Mouse (Mus musculus): ENCODE measurements around the gene Olfr1061. TPM values are rescaled to one million over a fixed set of nuclear protein-coding genes. Genes with fewer than 3 reads are reported as not detected.
"Not testable (repeated sequence)": the region's sequence is repeated elsewhere in the genome, so short reads cannot be mapped to it uniquely, and the experiment has no call there.

The Olfr1061 gene
- polyA plus RNA-seq (2015; fragmentation: Nextera tagmentation; extraction: Ambion mirVana), result not detected in 2 replicates

- no peak for ATAC-seq (replicated peaks; ENCODE audit: insufficient number of reproducible peaks, insufficient read depth, low FRiP score, low read depth)
- 71% methylated on average over 1 of the region's 1 CpGs for WGBS
- no peak within 1 kb of the TSS for H3K27ac ChIP-seq
- H3K36me3 ChIP-seq, result no peaks in the 10 kb centered on the region
- H3K9ac ChIP-seq, result no peak within 1 kb of the TSS
- no peak within 1 kb of the TSS for H3K4me3 ChIP-seq
- no peaks in the 10 kb centered on the region for H3K9me3 ChIP-seq (replicated peaks)
- no peaks in the 10 kb centered on the region for H3K27me3 ChIP-seq
- H3K4me1 ChIP-seq (replicated peaks), result no peaks in the 10 kb centered on the region
- H3K4me2 ChIP-seq, result no peak within 1 kb of the TSS
Measured at GRCm38 (mm10) chr2:86413950-86414349, at the start of gene Olfr1061. TSS of gene Olfr1061 (minus strand) at chr2:86414050.

- no peak for ATAC-seq (replicated peaks; ENCODE audit: insufficient number of reproducible peaks, insufficient read depth, low FRiP score, low read depth)
- H3K9ac ChIP-seq, result no peak overlapping the region
- no peak overlapping the region for H3K4me3 ChIP-seq
- no peak overlapping the region for H3K27ac ChIP-seq
- H3K36me3 ChIP-seq, result no peaks in the 10 kb centered on the region
- no peak overlapping the region for H3K4me2 ChIP-seq
- no peaks in the 10 kb centered on the region for H3K9me3 ChIP-seq (replicated peaks)
- WGBS, result 43% methylated on average over 1 of the region's 1 CpGs
- H3K27me3 ChIP-seq, result no peaks in the 10 kb centered on the region
- H3K4me1 ChIP-seq (replicated peaks), result no peaks in the 10 kb centered on the region
Measured at GRCm38 (mm10) chr2:86460434-86460833, 46.6 kb upstream of the Olfr1061 start.

GRCm38 (mm10) chr2:86456169-86456568 lies 42.3 kb upstream of the Olfr1061 start, which contains the start of gene Olfr1066:
TSS of gene Olfr1066 (minus strand) at chr2:86456269.
- Histone ChIP-seq H3K36me3 (no peaks in the 10 kb centered on the region), H3K4me2 (no peak within 1 kb of the TSS), H3K4me3 (no peak within 1 kb of the TSS), H3K9me3 (replicated peaks) (no peaks in the 10 kb centered on the region), H3K27me3 (no peaks in the 10 kb centered on the region), H3K9ac (no peak within 1 kb of the TSS), H3K4me1 (replicated peaks) (no peaks in the 10 kb centered on the region), H3K27ac (no peak within 1 kb of the TSS)
- ATAC-seq (replicated peaks; ENCODE audit: insufficient number of reproducible peaks, insufficient read depth, low FRiP score, low read depth), result no peak
- 75% methylated on average over 1 of the region's 1 CpGs for WGBS

GRCm38 (mm10) chr2:86450491-86450890 lies 36.6 kb upstream of the Olfr1061 start, which contains the start of gene Olfr1065:
TSS of gene Olfr1065 (minus strand) at chr2:86450591.
- H3K36me3 ChIP-seq; H3K4me2 ChIP-seq; H3K27ac ChIP-seq; H3K4me3 ChIP-seq; H3K27me3 ChIP-seq; ATAC-seq (replicated peaks; ENCODE audit: insufficient number of reproducible peaks, insufficient read depth, low FRiP score, low read depth); H3K9ac ChIP-seq; H3K9me3 ChIP-seq (replicated peaks); H3K4me1 ChIP-seq (replicated peaks): not testable (repeated sequence)
- WGBS, result 60% methylated on average over 1 of the region's 1 CpGs

- H3K4me2 ChIP-seq; H3K4me3 ChIP-seq; H3K9me3 ChIP-seq (replicated peaks); H3K9ac ChIP-seq; H3K27ac ChIP-seq; H3K27me3 ChIP-seq; H3K36me3 ChIP-seq; ATAC-seq (replicated peaks; ENCODE audit: insufficient number of reproducible peaks, insufficient read depth, low FRiP score, low read depth); H3K4me1 ChIP-seq (replicated peaks): not testable (repeated sequence)
- WGBS, result 63% methylated on average over 1 of the region's 1 CpGs
Measured at GRCm38 (mm10) chr2:86442101-86442500, 28.3 kb upstream of the Olfr1061 start.

- not testable (repeated sequence) for H3K4me2 ChIP-seq; H3K4me1 ChIP-seq (replicated peaks); H3K9me3 ChIP-seq (replicated peaks); H3K4me3 ChIP-seq; H3K27ac ChIP-seq; ATAC-seq (replicated peaks; ENCODE audit: insufficient number of reproducible peaks, insufficient read depth, low FRiP score, low read depth); H3K9ac ChIP-seq; H3K27me3 ChIP-seq; H3K36me3 ChIP-seq
- 78% methylated on average over 8 of the region's 8 CpGs for whole genome bisulfite sequencing
Measured at GRCm38 (mm10) chr2:86428511-86428910, 14.7 kb upstream of the Olfr1061 start.

GRCm38 (mm10) chr2:86426649-86427048 lies 12.8 kb upstream of the Olfr1061 start, which contains the start of gene Olfr1062:
TSS of gene Olfr1062 (minus strand) at chr2:86426749.
- not testable (repeated sequence) for H3K4me3 ChIP-seq

GRCm38 (mm10) chr2:86395114-86395513 lies 18.7 kb downstream of the Olfr1061 start:
- Histone ChIP-seq H3K4me2 (no peak overlapping the region), H3K4me3 (no peak overlapping the region), H3K9me3 (replicated peaks) (no peaks in the 10 kb centered on the region), H3K27me3 (no peaks in the 10 kb centered on the region), H3K4me1 (replicated peaks) (no peaks in the 10 kb centered on the region), H3K27ac (no peak overlapping the region), H3K36me3 (no peaks in the 10 kb centered on the region), H3K9ac (no peak overlapping the region)
- WGBS, result 79% methylated on average over 2 of the region's 2 CpGs
- no peak for ATAC-seq (replicated peaks; ENCODE audit: insufficient number of reproducible peaks, insufficient read depth, low FRiP score, low read depth)

More at GRCm38 (mm10) chr2:86426649-86427048, 12.8 kb upstream of the Olfr1061 start, which contains the start of gene Olfr1062:
- H3K9me3 ChIP-seq (replicated peaks); H3K9ac ChIP-seq; H3K4me2 ChIP-seq; H3K27ac ChIP-seq; ATAC-seq (replicated peaks; ENCODE audit: insufficient number of reproducible peaks, insufficient read depth, low FRiP score, low read depth); H3K36me3 ChIP-seq; H3K27me3 ChIP-seq; H3K4me1 ChIP-seq (replicated peaks): not testable (repeated sequence)

GRCm38 (mm10) chr2:86388461-86388860 lies 25.4 kb downstream of the Olfr1061 start, which contains the start of gene Olfr1058:
TSS of gene Olfr1058 (minus strand) at chr2:86388561.
- H3K9ac ChIP-seq; H3K4me3 ChIP-seq; H3K4me1 ChIP-seq (replicated peaks); H3K36me3 ChIP-seq; ATAC-seq (replicated peaks; ENCODE audit: insufficient number of reproducible peaks, insufficient read depth, low FRiP score, low read depth); H3K9me3 ChIP-seq (replicated peaks); H3K27me3 ChIP-seq; H3K4me2 ChIP-seq; H3K27ac ChIP-seq: not testable (repeated sequence)

GRCm38 (mm10) chr2:86378293-86378692 lies 35.6 kb downstream of the Olfr1061 start, which contains the start of gene Olfr1057:
TSS of gene Olfr1057 (minus strand) at chr2:86378393.
- H3K9ac ChIP-seq, result no peak within 1 kb of the TSS
- H3K9me3 ChIP-seq (replicated peaks), result no peaks in the 10 kb centered on the region
- H3K27me3 ChIP-seq, result no peaks in the 10 kb centered on the region
- ATAC-seq (replicated peaks; ENCODE audit: insufficient number of reproducible peaks, insufficient read depth, low FRiP score, low read depth), result no peak
- H3K4me3 ChIP-seq, result no peak within 1 kb of the TSS
- no peaks in the 10 kb centered on the region for H3K36me3 ChIP-seq
- no peak within 1 kb of the TSS for H3K4me2 ChIP-seq
- no peak within 1 kb of the TSS for H3K27ac ChIP-seq
- H3K4me1 ChIP-seq (replicated peaks), result no peaks in the 10 kb centered on the region

- not testable (repeated sequence) for H3K27me3 ChIP-seq; H3K27ac ChIP-seq; H3K9ac ChIP-seq; H3K4me2 ChIP-seq; H3K4me1 ChIP-seq (replicated peaks); H3K4me3 ChIP-seq; H3K9me3 ChIP-seq (replicated peaks); H3K36me3 ChIP-seq; ATAC-seq (replicated peaks; ENCODE audit: insufficient number of reproducible peaks, insufficient read depth, low FRiP score, low read depth)
- 57% methylated on average over 1 of the region's 6 CpGs for WGBS
Measured at GRCm38 (mm10) chr2:86366342-86366741, 47.5 kb downstream of the Olfr1061 start.

Data from heart, embryonic 15.5 days (tissue).